Mouse (Mus musculus) frontal cortex, postnatal 25 days (tissue): ENCODE results near the gene Coro2b.
A peak's percentile ranks its signal among the peaks of the same experiment; 100 is the strongest.

Experiments used
- DNase-seq, 2 experiments: peaks; one replicate each; pipeline ENCODE4 v3.0.0; 2022; ENCODE audit warnings: low spot score in 2 of 2

The Coro2b gene

GRCm38 (mm10) chr9:62385727-62386518 lies 150.9 kb downstream of the Coro2b start:
- DNase-seq: no peak

GRCm38 (mm10) chr9:62385062-62385461 lies 151.8 kb downstream of the Coro2b start:
- no peak for DNase-seq

- DNase-seq: no peak
Observed at GRCm38 (mm10) chr9:62382519-62383084, 154.2 kb downstream of the Coro2b start.

- DNase-seq: no peak
Observed at GRCm38 (mm10) chr9:62381402-62381913, 155.4 kb downstream of the Coro2b start.

GRCm38 (mm10) chr9:62380351-62380750 lies 156.5 kb downstream of the Coro2b start:
- no peak for DNase-seq

- no peak for DNase-seq
Observed at GRCm38 (mm10) chr9:62377897-62378296, 158.9 kb downstream of the Coro2b start.

- no peak for DNase-seq
Observed at GRCm38 (mm10) chr9:62374276-62374675, 162.6 kb downstream of the Coro2b start.

GRCm38 (mm10) chr9:62373222-62374123 lies 163.4 kb downstream of the Coro2b start:
- peak; percentile 41 to 58 for DNase-seq

GRCm38 (mm10) chr9:62372556-62373221 lies 164.2 kb downstream of the Coro2b start:
- no peak for DNase-seq

- DNase-seq: no peak
Observed at GRCm38 (mm10) chr9:62371745-62372555, 164.9 kb downstream of the Coro2b start.

- no peak for DNase-seq
Observed at GRCm38 (mm10) chr9:62370648-62371280, 166.1 kb downstream of the Coro2b start.

- no peak for DNase-seq
Observed at GRCm38 (mm10) chr9:62370186-62370585, 166.7 kb downstream of the Coro2b start.
